Mouse (Mus musculus) gastrocnemius, adult 2 months (tissue): ENCODE measurements around the gene Ak1. TPM values are rescaled to one million over a fixed set of nuclear protein-coding genes. Genes with fewer than 3 reads are reported as not detected.

Experiments used
- DNase-seq: peaks from one replicate; pipeline ENCODE4 v3.0.0; 2022
- H3K27ac ChIP-seq: fragments of 200-600 bp; 2 replicates; pipeline ENCODE4 v1.8.1; 2022; ENCODE audit warnings: mild to moderate bottlenecking
- H3K4me3 ChIP-seq: fragments of 200-600 bp; 2 replicates; pipeline ENCODE4 v1.8.1; 2022; ENCODE audit warnings: mild to moderate bottlenecking, moderate library complexity
- CTCF ChIP-seq: fragments of 200-600 bp; IDR thresholded peaks from 2 replicates; pipeline ENCODE4 v1.8.1; 2022; ENCODE audit warnings: antibody characterized with exemption, mild to moderate bottlenecking, moderate library complexity
- intact Hi-C: fragments of 180-260 bp; cut with DNase I; formaldehyde crosslinking; loops from one replicate; pipeline ENCODE4 v1.15.1; 2025
- total RNA-seq, 2 experiments: library from RNA; stranded (reverse); gene quantifications; 2 replicates each; pipeline ENCODE4 v1.2.3; 2021

Ak1 gene
- total RNA-seq, 2 experiments from 2014 or later: 1,555 to 1,869 TPM

- no peak for TF ChIP-seq CTCF
- peak overlapping the region; percentile 88 for H3K27ac ChIP-seq
- no peak for DNase-seq
- H3K4me3 ChIP-seq: peak overlapping the region; percentile 58
- intact Hi-C loops: no loop called here
Observed at GRCm38 (mm10) chr2:32653764-32654163, 32.2 kb downstream of the Ak1 start.

GRCm38 (mm10) chr2:32654743-32655393, 33.3 kb downstream of the Ak1 start:
- no peak for TF ChIP-seq CTCF
- no peak for DNase-seq
- intact Hi-C loops: no loop called here
- Histone ChIP-seq H3K27ac (peak overlapping the region; percentile 88), H3K4me3 (peak overlapping the region; percentile 58)

GRCm38 (mm10) chr2:32655394-32655744, 33.8 kb downstream of the Ak1 start:
- peak overlapping the region; percentile 58 for H3K4me3 ChIP-seq
- H3K27ac ChIP-seq: peak overlapping the region; percentile 88
- intact Hi-C loops: no loop called here
- DNase-seq: no peak
- no peak for TF ChIP-seq CTCF

- intact Hi-C loops: no loop called here
- peak overlapping the region; percentile 88 for H3K27ac ChIP-seq
- TF ChIP-seq CTCF: no peak
- H3K4me3 ChIP-seq: peak overlapping the region; percentile 58
- DNase-seq: peak; percentile 69
Observed at GRCm38 (mm10) chr2:32655826-32656225, 34.3 kb downstream of the Ak1 start.

- TF ChIP-seq CTCF: no peak
- intact Hi-C loops: no loop called here
- peak overlapping the region; percentile 9; the same call in 1 of the 2 replicates for H3K4me3 ChIP-seq
- peak overlapping the region; percentile 74 for H3K27ac ChIP-seq
- no peak for DNase-seq
Observed at GRCm38 (mm10) chr2:32658873-32659272, 37.3 kb downstream of the Ak1 start.

GRCm38 (mm10) chr2:32661509-32662107, 40.0 kb downstream of the Ak1 start:
- intact Hi-C loops: no loop called here
- no peak for DNase-seq
- H3K27ac ChIP-seq: peak overlapping the region; percentile 74
- no peak for TF ChIP-seq CTCF
- no peak overlapping the region for H3K4me3 ChIP-seq

- intact Hi-C loops: no loop called here
- Histone ChIP-seq H3K27ac (peak overlapping the region; percentile 55), H3K4me3 (no peak overlapping the region)
- no peak for DNase-seq
- TF ChIP-seq CTCF: no peak
Observed at GRCm38 (mm10) chr2:32662291-32662690, 40.7 kb downstream of the Ak1 start.

GRCm38 (mm10) chr2:32665345-32665744, 43.8 kb downstream of the Ak1 start:
- peak overlapping the region; percentile 9; the same call in 1 of the 2 replicates for H3K4me3 ChIP-seq
- H3K27ac ChIP-seq: peak overlapping the region; percentile 64
- TF ChIP-seq CTCF: no peak
- peak; percentile 16 for DNase-seq
- intact Hi-C loops: no loop called here

GRCm38 (mm10) chr2:32665853-32666252, 44.3 kb downstream of the Ak1 start:
- intact Hi-C loops: no loop called here

GRCm38 (mm10) chr2:32667775-32668174, 46.2 kb downstream of the Ak1 start:
- H3K4me3 ChIP-seq: 0 out of 2 replicates have a peak overlapping the region, but pooled peaks have one; percentile 3
- DNase-seq: peak; percentile 10
- TF ChIP-seq CTCF: no peak
- intact Hi-C loops: no loop called here
- peak overlapping the region; percentile 60 for H3K27ac ChIP-seq

More at GRCm38 (mm10) chr2:32665853-32666252, 44.3 kb downstream of the Ak1 start:
- no peak for TF ChIP-seq CTCF
- Histone ChIP-seq H3K27ac (peak overlapping the region; percentile 64), H3K4me3 (no peak overlapping the region)
- DNase-seq: no peak

GRCm38 (mm10) chr2:32668176-32668575, 46.6 kb downstream of the Ak1 start:
- 0 out of 2 replicates have a peak overlapping the region, but pooled peaks have one; percentile 3 for H3K4me3 ChIP-seq
- no peak for TF ChIP-seq CTCF
- peak overlapping the region; percentile 60 for H3K27ac ChIP-seq
- DNase-seq: no peak
- intact Hi-C loops: no loop called here

- peak; percentile 10 for DNase-seq
- no peak overlapping the region for H3K4me3 ChIP-seq
- H3K27ac ChIP-seq: peak overlapping the region; percentile 28; the same call in 1 of the 2 replicates
- intact Hi-C loops: loop anchor here (5.0 kb wide), 1 partner anchor 38 kb away; no protein-coding TSS in a partner anchor
- TF ChIP-seq CTCF: no peak
Observed at GRCm38 (mm10) chr2:32669876-32670275, 48.3 kb downstream of the Ak1 start.

GRCm38 (mm10) chr2:32671147-32671546, 49.6 kb downstream of the Ak1 start:
- DNase-seq: peak; percentile 13
- H3K4me3 ChIP-seq: no peak overlapping the region
- H3K27ac ChIP-seq: no peak overlapping the region
- intact Hi-C loops: loop anchor here (5.0 kb wide), 1 partner anchor 39 kb away; no protein-coding TSS in a partner anchor
- TF ChIP-seq CTCF: no peak
